8 mouse cellular contexts compared by ENCODE assay signal in genomic region chr16:58408487-58409281, GRCm38 (mm10). TPM values are rescaled to one million over a fixed set of nuclear protein-coding genes. Genes with fewer than 3 reads are reported as not detected.
DNase-seq lines count a peak whose midpoint lies in the region; ATAC-seq and TF ChIP-seq lines count a peak whose summit lies in the region.

No protein-coding gene starts in this region.

- TF ChIP-seq CTCF in liver, embryonic 14.5 days (IDR thresholded peaks at IDR 0.05; ENCODE audit: low read depth): no peak
- no peak for TF ChIP-seq CTCF in testis, adult 2 months (IDR thresholded peaks at IDR 0.05; ENCODE audit: control insufficient read depth, insufficient read depth, insufficient replicate concordance, low read depth, low read length)

- intact Hi-C loops in gastrocnemius, postnatal 36 days (cut with DNase I): no loop called here

- peak; percentile 62 for ATAC-seq in liver, embryonic 14.5 days (ENCODE audit: insufficient read depth)

- WGBS in liver, embryonic 14.5 days (ENCODE audit: insufficient replicate concordance): under 1% methylated on average over 64 of the region's 89 CpGs

- peak overlapping the region; percentile 74 to 83 for H3K4me3 ChIP-seq in liver, embryonic 14.5 days (ENCODE audit: insufficient read depth in 1 of 2, low read depth in 2 of 2, low read length in 2 of 2)
- H3K4me3 ChIP-seq in testis, adult 2 months (ENCODE audit: control insufficient read depth, low read depth, low read length): peak overlapping the region; percentile 92

- H3K36me3 ChIP-seq in liver, embryonic 14.5 days (replicated peaks; ENCODE audit: control insufficient read depth, insufficient read depth, low read depth): no peaks in the 10 kb centered on the region
- H3K36me3 ChIP-seq in testis, adult 2 months (ENCODE audit: control insufficient read depth, insufficient read depth, low read length): no peaks in the 10 kb centered on the region

- peak overlapping the region; percentile 73 for H3K4me2 ChIP-seq in liver, embryonic 14.5 days (ENCODE audit: low read depth)

- H3K9me3 ChIP-seq in liver, embryonic 14.5 days (ENCODE audit: control insufficient read depth, low read length): no peaks in the 10 kb centered on the region

- TF ChIP-seq POLR2A in testis, adult 2 months (IDR thresholded peaks at IDR 0.05; ENCODE audit: control insufficient read depth, low read depth, low read length): peak; percentile 80

- peak; percentile 79 for DNase-seq in A20 (ENCODE audit: low read depth, low spot score)
- DNase-seq in T-cell, adult 2 months (ENCODE audit: low spot score): peak; percentile 4
- DNase-seq in embryo, embryonic 10.5 days (ENCODE audit: low spot score): peak; percentile 54
- peak; percentile 10 to 28 for DNase-seq in gastrocnemius, postnatal 36 days
- DNase-seq in kidney, adult 9 months: peak; percentile 43
- DNase-seq in liver, embryonic 14.5 days (ENCODE audit: low read depth in 3 of 3, low spot score in 3 of 3): peak in 1 of 3 experiments; percentile 26
- DNase-seq in naive thymus-derived CD4-positive, alpha-beta T cell, adult 2 months (ENCODE audit: low read depth): peak; percentile 18

- peaks cover 0 to 5% of the 10 kb centered on the region in 2 experiments; a peak in 2 of 4 replicates for H3K4me1 ChIP-seq in liver, embryonic 14.5 days (replicated peaks; ENCODE audit: control insufficient read depth in 2 of 2, insufficient read depth in 2 of 2, low read length in 1 of 2)
- no peaks in the 10 kb centered on the region for H3K4me1 ChIP-seq in testis, adult 2 months (ENCODE audit: control insufficient read depth, insufficient read depth, low read length)

- no peak overlapping the region for H3K27ac ChIP-seq in liver, embryonic 14.5 days
- H3K27ac ChIP-seq in testis, adult 2 months (ENCODE audit: control insufficient read depth, insufficient read depth, low read depth, low read length): peak overlapping the region; percentile 70

- TF ChIP-seq EP300 in liver, embryonic 14.5 days (IDR thresholded peaks at IDR 0.05; ENCODE audit: low read depth): no peak

- H3K27me3 ChIP-seq in liver, embryonic 14.5 days (ENCODE audit: control insufficient read depth, insufficient read depth, low read length): peaks cover 23% of the 10 kb centered on the region
- H3K27me3 ChIP-seq in testis, adult 2 months (ENCODE audit: control insufficient read depth, insufficient read depth, low read length): no peaks in the 10 kb centered on the region

- H3K9ac ChIP-seq in liver, embryonic 14.5 days (replicated peaks): peak overlapping the region; percentile 62

RNA-seq across cellular contexts. Expression of gene Dcbld2, which starts 0.4 kb away (rescaled TPM):
- 1 to 10 TPM; 4.0 to 5.7 TPM for total RNA-seq in gastrocnemius, postnatal 36 days (2021)
- 2.6 TPM in 2 replicates for polyA plus RNA-seq in liver, embryonic 14.5 days (2012; rRNA removed)
- polyA plus RNA-seq in liver, embryonic 14.5 days (2014; fragmentation: Nextera tagmentation; extraction: Ambion mirVana): 0.84 and 0.90 TPM in 2 replicates
- polyA plus RNA-seq in testis, adult 2 months (2012; rRNA removed): 19.6 and 24.4 TPM in 2 replicates
